Mouse (Mus musculus): ENCODE results near the gene Cnot2.

Cnot2 gene

GRCm38 (mm10) chr10:116562731-116563480, 18.4 kb downstream of the Cnot2 start:
- DNase-seq (ENCODE audit: low read depth, low spot score) = no peak

GRCm38 (mm10) chr10:116562210-116562609, 19.1 kb downstream of the Cnot2 start:
- no peak for DNase-seq (ENCODE audit: low read depth, low spot score)

- no peak for DNase-seq (ENCODE audit: low read depth, low spot score)
Measured at GRCm38 (mm10) chr10:116559171-116559570, 22.1 kb downstream of the Cnot2 start.

GRCm38 (mm10) chr10:116557166-116557565, 24.1 kb downstream of the Cnot2 start:
- DNase-seq (ENCODE audit: low read depth, low spot score) = no peak

- DNase-seq (ENCODE audit: low read depth, low spot score) = no peak
Measured at GRCm38 (mm10) chr10:116554434-116554833, 26.9 kb downstream of the Cnot2 start.

- DNase-seq (ENCODE audit: low read depth, low spot score) = no peak
Measured at GRCm38 (mm10) chr10:116547958-116548357, 33.4 kb downstream of the Cnot2 start.

GRCm38 (mm10) chr10:116546177-116546576, 35.1 kb downstream of the Cnot2 start:
- no peak for DNase-seq (ENCODE audit: low read depth, low spot score)

- no peak for DNase-seq (ENCODE audit: low read depth, low spot score)
Measured at GRCm38 (mm10) chr10:116543061-116543460, 38.2 kb downstream of the Cnot2 start.

GRCm38 (mm10) chr10:116540750-116541149, 40.6 kb downstream of the Cnot2 start:
- no peak for DNase-seq (ENCODE audit: low read depth, low spot score)

GRCm38 (mm10) chr10:116537495-116537894, 43.8 kb downstream of the Cnot2 start:
- no peak for DNase-seq (ENCODE audit: low read depth, low spot score)

GRCm38 (mm10) chr10:116534278-116534677, 47.0 kb downstream of the Cnot2 start:
- DNase-seq (ENCODE audit: low read depth, low spot score) = no peak

- no peak for DNase-seq (ENCODE audit: low read depth, low spot score)
Measured at GRCm38 (mm10) chr10:116532561-116532960, 48.8 kb downstream of the Cnot2 start.

GRCm38 (mm10) chr10:116531063-116531462, 50.2 kb downstream of the Cnot2 start:
- DNase-seq (ENCODE audit: low read depth, low spot score) = no peak

GRCm38 (mm10) chr10:116519588-116519987, 61.7 kb downstream of the Cnot2 start:
- DNase-seq (ENCODE audit: low read depth, low spot score) = no peak

GRCm38 (mm10) chr10:116515590-116515989, 65.7 kb downstream of the Cnot2 start:
- DNase-seq (ENCODE audit: low read depth, low spot score) = no peak

GRCm38 (mm10) chr10:116515158-116515557, 66.2 kb downstream of the Cnot2 start:
- no peak for DNase-seq (ENCODE audit: low read depth, low spot score)

GRCm38 (mm10) chr10:116513254-116513635, 68.1 kb downstream of the Cnot2 start:
- no peak for DNase-seq (ENCODE audit: low read depth, low spot score)

- DNase-seq (ENCODE audit: low read depth, low spot score) = no peak
Measured at GRCm38 (mm10) chr10:116512521-116513253, 68.6 kb downstream of the Cnot2 start.

- DNase-seq (ENCODE audit: low read depth, low spot score) = no peak
Measured at GRCm38 (mm10) chr10:116505303-116506014, 75.9 kb downstream of the Cnot2 start.

- DNase-seq (ENCODE audit: low read depth, low spot score) = no peak
Measured at GRCm38 (mm10) chr10:116492768-116493167, 88.5 kb downstream of the Cnot2 start.

GRCm38 (mm10) chr10:116486895-116487747, 94.2 kb downstream of the Cnot2 start:
- DNase-seq (ENCODE audit: low read depth, low spot score) = no peak
